Mouse (Mus musculus) heart, embryonic 11.5 days (tissue): ENCODE measurements around the gene Cdh23. TPM values are rescaled to one million over a fixed set of nuclear protein-coding genes. Genes with fewer than 3 reads are reported as not detected.

Experiments used
- ATAC-seq: fragments of 200-750 bp; cut with Nextera tagmentation; replicated peaks from 2 replicates; pipeline ENCODE4 v1.8.0; 2017; ENCODE audit warnings: moderate library complexity; ENCODE audit not compliant: insufficient number of reproducible peaks, low FRiP score, low TSS enrichment
- H3K27ac ChIP-seq: fragments of 300-500 bp; sonication (generic); 2 replicates; pipeline ENCODE4 v1.5.1; 2014; ENCODE audit warnings: mild to moderate bottlenecking, low read depth, low read length
- H3K27me3 ChIP-seq: fragments of 300-500 bp; sonication (generic); 2 replicates; pipeline ENCODE4 v1.6.1; 2014; ENCODE audit warnings: mild to moderate bottlenecking, low read length, mixed read lengths; ENCODE audit not compliant: control insufficient read depth, insufficient read depth
- H3K36me3 ChIP-seq: fragments of 300-500 bp; sonication (generic); 2 replicates; pipeline ENCODE4 v1.6.1; 2014; ENCODE audit warnings: mild to moderate bottlenecking, low read length, moderate library complexity, mixed read lengths; ENCODE audit not compliant: control insufficient read depth, insufficient read depth
- H3K4me1 ChIP-seq: fragments of 300-500 bp; sonication (generic); 2 replicates; pipeline ENCODE4 v1.6.1; 2014; ENCODE audit warnings: low read length; ENCODE audit not compliant: control insufficient read depth, insufficient read depth
- H3K4me2 ChIP-seq: fragments of 300-500 bp; sonication (generic); 2 replicates; pipeline ENCODE4 v1.6.1; 2014; ENCODE audit warnings: mild to moderate bottlenecking, moderate library complexity
- H3K4me3 ChIP-seq: fragments of 300-500 bp; sonication (generic); 2 replicates; pipeline ENCODE4 v1.5.1; 2014; ENCODE audit warnings: low read depth, low read length
- H3K9ac ChIP-seq: fragments of 300-500 bp; sonication (generic); 2 replicates; pipeline ENCODE4 v1.6.1; 2014; ENCODE audit warnings: mild to moderate bottlenecking, low read depth, low read length, moderate library complexity
- H3K9me3 ChIP-seq: fragments of 300-500 bp; sonication (generic); replicated peaks from 2 replicates; pipeline ENCODE4 v1.6.1; 2016; ENCODE audit warnings: low read length; ENCODE audit not compliant: control insufficient read depth
- WGBS: fragments of 180-500 bp; shearing (Covaris S2); extraction: QIAGEN DNeasy Blood & Tissue Kit; methylation state at CpG from one replicate; pipeline ENCODE4 v1.1.7; 2014; ENCODE audit not compliant: insufficient replicate concordance; 5-methylcytosine and 5-hydroxymethylcytosine counted together
- polyA plus RNA-seq: library from polyadenylated mRNA; unstranded; fragments of >200 nt; fragmentation: Nextera tagmentation; extraction: Ambion mirVana; gene quantifications from 2 replicates; pipeline ENCODE4 v1.2.1, GENCODE M21; 2014

Cdh23 gene
- polyA plus RNA-seq, 1 experiment from 2014 or later, result 0.27 TPM

DNA sequence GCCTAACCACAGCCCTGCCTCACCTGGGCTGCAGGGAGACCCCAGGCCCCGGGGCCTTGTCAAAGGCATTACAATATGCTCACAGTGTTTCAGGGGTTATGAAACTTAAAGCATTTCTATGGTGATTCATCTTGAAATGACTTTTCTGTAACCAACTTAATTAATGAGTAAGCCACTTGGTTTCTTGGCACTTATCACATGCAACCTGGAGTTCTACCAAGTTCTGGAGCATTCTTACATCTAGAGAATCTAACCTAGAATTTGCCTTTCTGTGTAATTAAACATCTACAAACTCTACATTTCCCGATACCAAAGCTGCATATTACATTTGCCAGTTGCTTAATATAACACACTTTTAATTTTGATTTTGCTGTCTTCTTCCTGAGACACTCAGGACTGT is 279.2 kb downstream of the Cdh23 start:
- no peak overlapping the region for H3K27ac ChIP-seq
- no peak overlapping the region for H3K4me3 ChIP-seq
- no peaks in the 10 kb centered on the region for H3K4me1 ChIP-seq
- no peak for ATAC-seq
- no peaks in the 10 kb centered on the region for H3K36me3 ChIP-seq
- no peak overlapping the region for H3K9ac ChIP-seq
- H3K9me3 ChIP-seq, result no peaks in the 10 kb centered on the region
- H3K27me3 ChIP-seq, result 0 out of 2 replicates have a peak, but pooled peaks cover 3% of the 10 kb centered on the region
- H3K4me2 ChIP-seq, result no peak overlapping the region
- WGBS, result 78% methylated on average over 2 of the region's 2 CpGs

DNA sequence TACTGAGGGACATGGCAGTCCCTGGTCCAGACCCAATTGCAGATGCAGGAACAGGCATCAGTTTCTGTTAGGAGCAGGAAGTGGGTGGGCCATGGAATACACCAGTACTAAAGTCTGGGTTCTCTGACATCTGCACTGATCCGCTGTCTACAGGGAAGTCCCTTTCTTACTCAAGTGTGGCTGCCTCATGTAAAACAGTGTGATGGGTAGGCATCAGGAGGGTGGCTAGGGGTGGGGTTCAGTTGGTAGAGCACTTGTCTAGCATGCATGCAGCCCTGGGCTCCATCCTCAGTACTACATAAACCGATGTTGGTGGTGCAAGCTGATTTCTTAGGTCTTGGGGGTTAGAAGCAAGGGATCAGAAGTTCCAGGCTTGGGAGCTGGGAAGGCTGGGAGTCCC is 282.5 kb downstream of the Cdh23 start:
- Histone ChIP-seq H3K4me1 (no peaks in the 10 kb centered on the region), H3K36me3 (no peaks in the 10 kb centered on the region), H3K9me3 (no peaks in the 10 kb centered on the region), H3K4me2 (no peak overlapping the region), H3K4me3 (no peak overlapping the region), H3K27ac (no peak overlapping the region), H3K27me3 (peaks cover 24% of the 10 kb centered on the region), H3K9ac (no peak overlapping the region)
- ATAC-seq, result no peak
- 66% methylated on average over 2 of the region's 2 CpGs for WGBS

DNA sequence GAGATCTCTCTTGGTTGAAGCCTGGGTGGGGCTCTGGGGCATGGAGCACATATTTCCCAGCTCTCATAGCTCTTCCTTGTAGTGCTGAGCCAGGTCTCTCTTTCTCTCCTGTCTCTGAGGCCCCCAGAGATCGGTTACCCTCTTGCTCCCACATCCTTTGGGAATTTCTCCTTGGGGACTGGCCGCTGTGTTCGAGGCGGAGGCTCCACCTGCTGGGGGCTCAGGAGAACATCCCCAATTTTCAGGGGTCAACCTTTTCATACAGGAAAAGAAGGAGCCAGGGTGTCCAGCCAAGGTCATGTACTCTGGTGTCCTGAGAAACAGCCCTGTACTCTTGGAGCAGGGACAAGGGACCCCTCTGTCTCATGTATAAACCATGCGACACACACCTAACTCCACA is 284.5 kb downstream of the Cdh23 start:
- no peaks in the 10 kb centered on the region for H3K9me3 ChIP-seq
- H3K4me3 ChIP-seq, result no peak overlapping the region
- no peaks in the 10 kb centered on the region for H3K36me3 ChIP-seq
- no peak overlapping the region for H3K4me2 ChIP-seq
- H3K4me1 ChIP-seq, result no peaks in the 10 kb centered on the region
- no peak overlapping the region for H3K9ac ChIP-seq
- no peak overlapping the region for H3K27ac ChIP-seq
- no peak for ATAC-seq
- H3K27me3 ChIP-seq, result peaks cover 27% of the 10 kb centered on the region
- 27% methylated on average over 5 of the region's 5 CpGs for WGBS

DNA sequence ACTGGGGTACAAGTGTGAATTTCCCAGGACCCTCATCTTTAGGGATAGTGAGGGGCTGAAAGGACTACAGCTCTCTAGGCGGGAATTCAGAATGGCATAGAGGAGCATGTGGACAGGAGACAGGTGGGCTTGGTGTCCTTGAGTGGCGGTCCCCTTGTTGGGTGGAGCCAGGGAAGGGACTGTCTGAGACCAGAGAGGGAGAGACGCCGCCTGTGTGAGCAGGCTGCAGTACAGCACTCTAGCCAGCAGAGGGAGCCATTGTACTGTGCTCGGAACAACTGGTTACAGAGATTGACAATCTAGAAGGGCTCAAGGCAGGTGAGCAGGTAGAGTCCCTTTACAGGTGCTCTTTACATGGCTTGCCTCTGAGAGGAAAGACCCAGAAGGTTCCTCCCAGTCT is 288.5 kb downstream of the Cdh23 start:
- Histone ChIP-seq H3K9ac (no peak overlapping the region), H3K4me2 (no peak overlapping the region), H3K36me3 (no peaks in the 10 kb centered on the region), H3K27me3 (peaks cover 27% of the 10 kb centered on the region), H3K4me1 (no peaks in the 10 kb centered on the region), H3K9me3 (no peaks in the 10 kb centered on the region), H3K4me3 (no peak overlapping the region), H3K27ac (no peak overlapping the region)
- WGBS, result 2% methylated on average over 5 of the region's 5 CpGs
- no peak for ATAC-seq

DNA sequence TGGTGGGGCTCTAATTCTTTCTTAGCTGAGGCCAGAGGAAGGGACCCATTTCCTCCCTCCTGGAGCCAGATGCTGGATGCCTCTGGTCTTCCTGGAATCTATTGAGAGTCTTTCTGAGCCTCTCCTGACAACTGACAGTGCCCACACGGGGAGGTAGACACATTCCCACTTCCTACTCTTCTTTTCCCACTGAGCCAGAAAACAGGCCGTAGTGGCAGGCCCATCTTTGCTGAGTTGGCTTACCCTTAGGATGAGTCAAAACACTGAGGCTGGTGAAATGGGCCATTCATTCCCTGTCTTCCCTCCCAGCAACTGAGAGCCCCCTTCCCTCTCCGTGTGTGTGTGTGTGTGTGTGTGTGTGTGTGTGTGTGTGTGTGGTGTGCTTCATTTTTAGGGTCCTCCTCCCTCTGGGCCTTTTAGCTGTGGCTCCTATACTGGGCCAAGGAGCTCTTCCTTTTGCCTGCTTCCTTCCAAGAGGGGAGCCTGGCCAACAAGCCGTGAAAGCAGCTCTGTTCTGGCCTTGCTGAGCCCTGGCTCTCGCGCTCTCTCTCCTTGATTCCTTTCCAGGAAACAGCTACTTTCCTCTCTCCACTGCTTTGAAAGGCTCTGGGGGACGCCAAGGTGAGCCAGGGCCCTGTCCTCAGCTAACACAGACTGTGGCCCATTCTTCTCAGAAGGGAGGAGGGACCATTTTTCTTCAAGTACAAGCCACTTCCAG is 290.7 kb downstream of the Cdh23 start:
- WGBS, result 55% methylated on average over 7 of the region's 7 CpGs
- no peaks in the 10 kb centered on the region for H3K4me1 ChIP-seq
- H3K4me3 ChIP-seq, result no peak overlapping the region
- no peaks in the 10 kb centered on the region for H3K9me3 ChIP-seq
- H3K27me3 ChIP-seq, result peaks cover 19% of the 10 kb centered on the region
- no peak overlapping the region for H3K9ac ChIP-seq
- H3K27ac ChIP-seq, result no peak overlapping the region
- H3K4me2 ChIP-seq, result no peak overlapping the region
- H3K36me3 ChIP-seq, result no peaks in the 10 kb centered on the region
- no peak for ATAC-seq

DNA sequence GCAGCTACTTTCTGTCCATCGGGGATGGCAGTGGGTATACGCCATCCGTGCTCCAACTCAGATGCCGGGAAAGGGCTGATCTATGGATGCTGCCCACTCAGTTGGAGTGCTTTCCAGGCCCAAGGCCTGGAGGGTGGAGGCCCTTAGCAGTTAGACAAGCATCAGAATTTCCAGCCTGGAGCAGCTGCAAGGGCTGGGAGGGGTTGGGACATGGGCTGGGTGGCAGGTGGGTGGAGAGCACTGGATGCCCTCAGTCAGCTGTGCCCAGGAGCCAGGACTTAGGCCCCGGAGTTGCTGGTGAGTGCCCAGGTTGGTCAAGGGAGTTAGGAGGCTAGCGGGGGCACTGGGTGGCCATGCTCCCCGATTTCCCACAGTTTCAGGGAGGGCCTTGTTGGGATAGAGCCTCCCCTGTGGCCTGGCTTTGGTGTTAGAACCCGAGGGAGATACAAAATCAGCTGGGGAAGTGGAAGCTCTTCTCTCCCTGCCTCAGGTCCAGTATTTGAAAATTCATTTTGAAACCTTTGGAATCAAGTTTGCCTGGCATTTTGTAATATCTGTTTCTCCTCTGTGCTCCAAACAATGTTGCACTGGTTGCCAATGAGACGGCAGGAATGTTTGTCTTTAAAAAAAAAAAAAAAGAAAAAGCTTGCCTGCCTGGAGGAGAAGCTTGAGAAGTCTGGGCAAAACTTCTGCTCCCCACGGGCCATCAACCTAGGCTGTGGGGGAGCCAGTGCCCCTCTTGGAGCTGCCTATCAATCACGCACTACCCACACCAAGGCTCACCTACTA is 295.6 kb downstream of the Cdh23 start:
- no peaks in the 10 kb centered on the region for H3K9me3 ChIP-seq
- H3K36me3 ChIP-seq, result no peaks in the 10 kb centered on the region
- no peak overlapping the region for H3K4me2 ChIP-seq
- WGBS, result 70% methylated on average over 11 of the region's 11 CpGs
- H3K4me3 ChIP-seq, result no peak overlapping the region
- H3K27ac ChIP-seq, result no peak overlapping the region
- no peak overlapping the region for H3K9ac ChIP-seq
- no peak for ATAC-seq
- peaks cover 3% of the 10 kb centered on the region for H3K27me3 ChIP-seq
- H3K4me1 ChIP-seq, result no peaks in the 10 kb centered on the region

DNA sequence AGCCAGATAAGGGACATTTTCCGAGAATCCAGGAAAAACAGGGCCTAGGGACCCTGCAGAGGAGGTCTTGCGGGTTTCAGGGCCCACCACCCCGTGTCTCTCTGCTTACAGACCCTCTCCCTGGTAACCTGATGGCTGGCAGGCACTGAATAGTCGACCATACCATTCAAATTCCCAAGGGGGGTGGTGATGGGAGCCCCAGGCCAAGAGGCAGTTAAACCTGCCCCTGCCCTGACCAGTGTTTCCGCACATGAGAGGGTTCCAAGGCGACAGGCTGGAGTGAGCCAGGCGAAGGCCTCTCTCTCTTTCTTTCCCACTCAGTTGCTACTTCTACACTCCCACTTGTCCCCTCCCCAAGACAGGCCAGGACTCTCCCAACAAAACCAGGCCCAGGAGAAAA is 296.8 kb downstream of the Cdh23 start, which contains the start of gene Gm17455:
Gm17455 (plus strand) TSS at position 278 of the 400 bp plus-strand sequence.
- Histone ChIP-seq H3K9me3 (no peaks in the 10 kb centered on the region), H3K36me3 (no peaks in the 10 kb centered on the region), H3K9ac (no peak within 1 kb of the TSS), H3K27me3 (no peaks in the 10 kb centered on the region; the same call in 1 of the 2 replicates), H3K4me2 (no peak within 1 kb of the TSS), H3K27ac (no peak within 1 kb of the TSS), H3K4me1 (peaks cover 3% of the 10 kb centered on the region; the same call in 1 of the 2 replicates), H3K4me3 (no peak within 1 kb of the TSS)
- 39% methylated on average over 7 of the region's 7 CpGs for WGBS
- no peak for ATAC-seq

DNA sequence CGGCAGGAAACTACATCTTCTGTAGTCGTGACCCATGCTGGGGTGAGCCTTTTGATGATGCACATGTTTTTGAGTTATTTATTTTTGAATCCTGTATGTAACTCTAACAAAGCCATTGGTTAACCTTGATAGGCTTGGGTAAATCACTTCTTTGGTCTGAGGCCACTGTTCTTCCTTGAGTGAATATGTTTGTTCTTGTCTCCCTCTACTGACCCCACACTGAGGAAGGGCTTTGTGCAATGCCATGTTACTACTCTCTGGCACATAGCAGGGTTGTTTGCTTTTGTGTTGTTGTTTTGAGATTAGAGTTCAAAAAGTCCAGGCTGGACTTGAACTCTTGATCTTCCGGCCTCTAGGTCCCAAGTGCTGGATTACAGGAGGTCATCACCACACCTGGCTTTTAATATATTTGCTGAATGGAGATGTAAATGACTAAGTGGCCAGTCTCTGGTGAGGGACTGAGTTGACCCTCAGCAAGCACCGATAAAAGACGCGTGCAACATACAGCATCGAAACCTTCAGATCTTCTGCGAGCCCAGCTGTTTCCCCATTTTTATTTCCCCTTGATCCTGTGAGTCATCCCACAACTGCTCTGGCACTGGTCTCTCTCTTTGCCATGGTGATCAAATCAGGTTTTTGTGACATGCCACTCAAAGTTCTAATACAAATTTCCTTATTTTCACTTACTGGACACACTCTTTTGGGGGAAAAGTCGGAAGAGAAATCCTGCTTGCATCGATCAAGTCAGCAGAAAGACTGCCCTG is 298.1 kb downstream of the Cdh23 start:
- 88% methylated on average over 10 of the region's 10 CpGs for WGBS
- ATAC-seq, result no peak

More for the DNA sequence above, 298.1 kb downstream of the Cdh23 start:
- Histone ChIP-seq H3K4me3 (no peak overlapping the region), H3K36me3 (no peaks in the 10 kb centered on the region), H3K27me3 (no peaks in the 10 kb centered on the region; the same call in 1 of the 2 replicates), H3K9me3 (no peaks in the 10 kb centered on the region), H3K9ac (no peak overlapping the region), H3K27ac (no peak overlapping the region), H3K4me2 (no peak overlapping the region), H3K4me1 (peaks cover 3% of the 10 kb centered on the region; the same call in 1 of the 2 replicates)
